Comparison of ENCODE assay signal across 15 mouse cellular contexts in the genomic region with DNA sequence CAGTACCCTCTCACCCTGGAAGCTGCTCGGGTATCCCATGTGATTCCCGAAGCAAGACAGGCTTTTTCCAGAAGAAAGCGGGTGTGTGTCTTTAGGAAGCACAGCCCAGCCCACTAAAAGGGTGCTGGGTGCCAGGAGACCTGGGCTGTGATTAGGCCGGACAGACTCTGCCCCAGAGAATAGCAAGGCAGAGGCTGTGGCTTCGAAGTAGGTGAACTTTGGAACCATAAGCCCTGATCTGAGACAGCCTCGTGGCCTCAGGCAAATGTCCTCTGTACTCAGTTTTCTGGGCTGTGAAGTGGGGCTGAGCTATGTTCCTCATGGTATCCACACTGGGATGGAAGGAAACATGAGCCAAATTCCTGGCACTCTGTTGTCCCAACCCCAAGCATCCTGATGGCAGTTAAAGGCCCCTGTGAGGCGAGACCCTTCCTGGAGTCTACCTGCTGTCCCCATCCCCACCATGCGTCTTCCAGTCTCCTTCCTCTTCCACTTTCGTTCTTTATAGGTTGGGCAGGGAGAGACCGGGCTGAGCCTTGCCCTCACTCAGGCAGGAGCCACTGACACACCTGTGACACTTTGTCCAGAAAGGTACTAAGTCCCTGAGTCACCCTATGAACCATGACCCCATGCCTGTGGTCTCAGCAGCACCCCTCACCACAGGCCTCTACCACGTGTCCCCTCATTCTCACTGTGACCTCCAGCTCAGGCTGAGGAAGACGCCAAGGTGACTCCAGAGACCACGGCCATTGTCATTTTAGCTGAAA. TPM values are rescaled to one million over a fixed set of nuclear protein-coding genes. Genes with fewer than 3 reads are reported as not detected.
DNase-seq lines count a peak whose midpoint lies in the region; ATAC-seq lines count a peak whose summit lies in the region.
"Had no signal": no experiment of that assay in that cellular context is flagged by ENCODE, and none has a peak within 500 bp of the region (broad histone marks: within the 10 kb centered on the region; RNA-seq: fewer than 3 reads in every experiment).

No protein-coding gene starts in this region.

- H3K36me3 ChIP-seq in intestine, embryonic 15.5 days, result no peaks in the 10 kb centered on the region
- no peaks in the 10 kb centered on the region for H3K36me3 ChIP-seq in liver, embryonic 15.5 days (replicated peaks)
- H3K36me3 ChIP-seq: embryonic facial prominence, embryonic 13.5 days had no signal

- no peak overlapping the region for H3K4me2 ChIP-seq in intestine, embryonic 15.5 days (replicated peaks)
- peak overlapping the region; percentile 79 for H3K4me2 ChIP-seq in liver, embryonic 15.5 days
- H3K4me2 ChIP-seq: embryonic facial prominence, embryonic 13.5 days had no signal

- peak; percentile 59; the same call in 1 of the 2 replicates for ATAC-seq in intestine, embryonic 15.5 days
- no peak for ATAC-seq in liver, embryonic 15.5 days (ENCODE audit: insufficient read depth)
- ATAC-seq: CD4-positive, CD25-positive, alpha-beta regulatory T cell, adult 4 months had no signal

- intact Hi-C loops in heart, postnatal 14 days (cut with DNase I), result no loop called here

- H3K4me1 ChIP-seq in intestine, embryonic 15.5 days (replicated peaks), result peaks cover 6% of the 10 kb centered on the region; the same call in 1 of the 2 replicates
- H3K4me1 ChIP-seq in liver, embryonic 15.5 days (replicated peaks), result peaks cover 89% of the 10 kb centered on the region

- peak; percentile 87 for DNase-seq in heart, adult 11 months
- DNase-seq in heart, postnatal 14 days, result no peak
- DNase-seq in kidney, adult 9 months, result peak; percentile 53
- DNase-seq in kidney, postnatal 4 days, result no peak
- DNase-seq in lung, postnatal 10 days, result no peak
- DNase-seq in urinary bladder, postnatal 36 days (ENCODE audit: low spot score in 2 of 2), result no peak
- DNase-seq: gastrocnemius, postnatal 36 days; heart, postnatal 4 days; lung, adult 18-20 months; right cerebral cortex, postnatal 4 days; thymus, postnatal 4 days had no signal

- no peaks in the 10 kb centered on the region for H3K9me3 ChIP-seq in intestine, embryonic 15.5 days
- no peaks in the 10 kb centered on the region for H3K9me3 ChIP-seq in liver, embryonic 15.5 days (replicated peaks)

- WGBS in intestine, embryonic 15.5 days, result 76% methylated on average over 13 of the region's 13 CpGs
- WGBS in liver, embryonic 15.5 days (ENCODE audit: insufficient replicate concordance), result 66% methylated on average over 13 of the region's 13 CpGs

- no peak overlapping the region for H3K27ac ChIP-seq in intestine, embryonic 15.5 days
- H3K27ac ChIP-seq in liver, embryonic 15.5 days (replicated peaks), result peak overlapping the region; percentile 99
- H3K27ac ChIP-seq: embryonic facial prominence, embryonic 13.5 days had no signal

- H3K4me3 ChIP-seq in intestine, embryonic 15.5 days (replicated peaks), result no peak overlapping the region
- peak overlapping the region; percentile 42 for H3K4me3 ChIP-seq in liver, embryonic 15.5 days (replicated peaks)
- H3K4me3 ChIP-seq: embryonic facial prominence, embryonic 13.5 days had no signal

- no peak overlapping the region for H3K9ac ChIP-seq in intestine, embryonic 15.5 days
- peak overlapping the region; percentile 64 for H3K9ac ChIP-seq in liver, embryonic 15.5 days
- H3K9ac ChIP-seq: embryonic facial prominence, embryonic 13.5 days had no signal

- no peaks in the 10 kb centered on the region for H3K27me3 ChIP-seq in intestine, embryonic 15.5 days (replicated peaks)
- H3K27me3 ChIP-seq in liver, embryonic 15.5 days, result peaks cover 34% of the 10 kb centered on the region
- H3K27me3 ChIP-seq: embryonic facial prominence, embryonic 13.5 days had no signal

RNA-seq across cellular contexts. Expression of gene Mxi1, which starts 51.4 kb away (rescaled TPM):
- total RNA-seq in heart, postnatal 14 days (2021), result 10 to 100 TPM; 37.0 to 40.7 TPM
- 34.0 and 34.5 TPM in 2 replicates for polyA plus RNA-seq in intestine, embryonic 15.5 days (2015; fragmentation: Nextera tagmentation; extraction: Ambion mirVana)
- polyA plus RNA-seq in liver, embryonic 15.5 days (2015; fragmentation: Nextera tagmentation; extraction: Ambion mirVana), result 34.8 and 38.3 TPM in 2 replicates

Comparison
In these comparisons a context has a peak if more than half of its experiments do, and no peak if none do; other contexts are left out.
1. DNase-seq: peak in heart, adult 11 months (single experiment) and kidney, adult 9 months (single experiment); none in heart, postnatal 14 days (0 of 2), kidney, postnatal 4 days (0 of 2), lung, postnatal 10 days (single experiment) and urinary bladder, postnatal 36 days (0 of 2).